Mouse (Mus musculus) olfactory bulb, adult 2 months (tissue): ENCODE data around the gene Olfr114. TPM values are rescaled to one million over a fixed set of nuclear protein-coding genes. Genes with fewer than 3 reads are reported as not detected.

Experiments used
- H3K27ac ChIP-seq: fragments of 200-500 bp; 2 replicates; pipeline ENCODE4 v1.5.1; 2012; ENCODE audit warnings: low read depth, low read length; ENCODE audit not compliant: insufficient read depth
- H3K4me1 ChIP-seq: fragments of 200-500 bp; 2 replicates; pipeline ENCODE4 v1.6.1; 2012; ENCODE audit warnings: low read length; ENCODE audit not compliant: control insufficient read depth, insufficient read depth
- H3K4me3 ChIP-seq: fragments of 200-500 bp; 2 replicates; pipeline ENCODE4 v1.5.1; 2012; ENCODE audit warnings: mild to moderate bottlenecking, low read depth, low read length, moderate library complexity; ENCODE audit not compliant: insufficient read depth
- CTCF ChIP-seq: fragments of 200-500 bp; IDR thresholded peaks from 2 replicates; pipeline ENCODE4 v1.5.1; 2012; ENCODE audit warnings: low read depth, mild to moderate bottlenecking, low read length, moderate library complexity; ENCODE audit not compliant: insufficient read depth
- POLR2A ChIP-seq: fragments of 200-500 bp; IDR thresholded peaks from 2 replicates; pipeline ENCODE4 v1.6.1; 2012; ENCODE audit warnings: mild to moderate bottlenecking, low read depth, low read length, moderate library complexity; ENCODE audit not compliant: insufficient read depth
- WGBS: fragments of 180-500 bp; shearing (Covaris S2); methylation state at CpG from one replicate; pipeline ENCODE4 v1.1.7; 2018; 5-methylcytosine and 5-hydroxymethylcytosine counted together
- polyA plus RNA-seq: library from polyadenylated mRNA; stranded (reverse); fragments of >200 nt; gene quantifications from 2 replicates; pipeline ENCODE4 v1.2.4, GENCODE M21; 2012; ENCODE audit warnings: low replicate concordance; ENCODE audit not compliant: missing spikeins, insufficient read depth, insufficient read length

Gene Olfr114
- not detected in 2 replicates for polyA plus RNA-seq

DNA sequence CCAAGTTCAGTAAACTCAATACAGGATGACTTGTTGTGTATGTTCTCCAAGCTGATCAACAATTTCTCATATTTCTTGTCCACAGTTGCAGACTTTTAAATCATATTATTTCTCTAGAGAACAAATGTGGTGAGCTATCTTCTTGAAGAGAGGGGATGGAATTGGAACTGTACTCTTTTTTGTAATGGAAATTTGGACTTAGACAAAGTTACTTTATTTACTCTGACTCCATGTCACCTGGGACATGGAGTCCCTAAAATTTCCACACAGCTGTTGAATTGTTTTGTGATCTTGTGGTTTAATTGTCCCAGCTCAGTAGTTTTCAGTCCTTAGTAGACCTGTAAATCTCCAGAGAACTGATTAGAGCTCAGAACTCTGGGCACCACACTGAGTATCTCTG, at the start of gene Olfr114:
Gene Olfr114, minus strand, starts transcription at position 101 of the 400 bp plus-strand sequence.
- Histone ChIP-seq H3K4me3 (no peak within 1 kb of the TSS), H3K27ac (no peak within 1 kb of the TSS), H3K4me1 (no peaks in the 10 kb centered on the region)
- TF ChIP-seq POLR2A: no peak
- no peak for TF ChIP-seq CTCF

DNA sequence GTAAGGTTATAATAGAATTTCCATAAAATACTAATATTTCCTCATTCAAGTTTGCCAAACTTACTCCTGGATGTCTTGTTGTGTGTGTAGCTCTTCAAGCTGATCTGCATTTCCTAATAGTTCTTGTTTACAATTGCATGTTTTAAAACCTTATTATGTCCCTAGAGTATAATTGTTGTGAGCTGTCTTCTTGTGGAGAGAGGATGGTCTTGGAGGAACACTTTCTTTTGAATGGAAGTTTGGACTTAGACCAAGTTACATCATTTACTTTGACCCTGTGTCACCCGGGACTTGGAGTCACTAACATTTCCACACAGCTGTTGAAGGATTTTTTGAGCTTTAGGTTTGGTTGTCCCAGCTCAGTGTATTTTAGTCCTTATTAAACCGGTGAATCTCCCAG, 34.5 kb upstream of the Olfr114 start, which contains the start of the genes Olfr115 and Olfr116:
Gene Olfr115, minus strand, starts transcription at position 101 of the 400 bp plus-strand sequence.
Gene Olfr116, minus strand, starts transcription at position 191 of the 400 bp plus-strand sequence.
- no peak within 1 kb of the TSS for H3K27ac ChIP-seq
- no peak within 1 kb of the TSS for H3K4me3 ChIP-seq
- WGBS: 85% methylated on average over 2 of the region's 2 CpGs

DNA sequence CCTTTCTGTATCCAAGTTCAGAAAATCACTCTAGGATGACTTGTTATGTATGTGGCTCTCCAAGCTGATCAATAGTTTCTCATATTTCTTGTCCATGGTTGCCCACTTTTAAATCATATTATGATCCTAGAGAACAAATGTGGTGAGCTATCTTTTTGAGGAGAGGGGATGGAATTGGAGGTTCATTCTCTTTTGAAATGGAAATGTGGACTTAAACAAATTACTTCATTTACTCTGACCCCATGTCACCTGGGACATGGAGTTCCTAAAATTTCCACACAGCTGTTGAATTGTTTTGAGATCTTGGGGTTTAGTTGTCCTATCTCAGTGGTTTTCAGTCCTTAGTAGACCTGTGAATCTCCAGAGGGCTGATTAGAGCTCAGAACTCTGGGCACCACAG, 15.0 kb downstream of the Olfr114 start, which contains the start of gene Olfr113:
Gene Olfr113, minus strand, starts transcription at position 101 of the 400 bp plus-strand sequence.
- H3K27ac ChIP-seq: no peak within 1 kb of the TSS
- no peak within 1 kb of the TSS for H3K4me3 ChIP-seq
- TF ChIP-seq CTCF (no peak), POLR2A (no peak)
- H3K4me1 ChIP-seq: no peaks in the 10 kb centered on the region

More for the DNA sequence above, 34.5 kb upstream of the Olfr114 start, which contains the start of the genes Olfr115 and Olfr116:
- no peaks in the 10 kb centered on the region for H3K4me1 ChIP-seq
- TF ChIP-seq CTCF (no peak), POLR2A (no peak)

DNA sequence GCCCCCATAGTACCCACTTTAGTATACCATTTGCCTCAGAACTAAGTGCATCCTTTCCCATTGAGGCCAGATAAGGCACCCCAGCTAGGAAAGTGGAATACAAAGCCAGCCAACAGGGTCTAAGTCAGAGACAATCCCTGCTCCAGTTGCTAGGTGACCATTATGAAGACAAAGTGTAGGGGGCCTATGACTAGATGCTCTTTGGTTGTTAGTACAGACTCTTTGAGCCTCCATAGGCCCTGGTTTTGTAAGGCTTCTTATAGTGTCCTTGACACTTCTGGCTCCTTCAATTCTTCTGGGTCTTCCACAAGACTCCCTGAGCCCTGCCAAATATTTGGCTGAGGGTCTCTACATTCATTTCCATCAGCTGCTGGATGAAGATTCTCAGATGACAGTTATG, 23.2 kb downstream of the Olfr114 start, which contains the start of gene Olfr112:
Gene Olfr112, minus strand, starts transcription at position 101 of the 400 bp plus-strand sequence.
- Histone ChIP-seq H3K4me3 (no peak within 1 kb of the TSS), H3K4me1 (no peaks in the 10 kb centered on the region), H3K27ac (no peak within 1 kb of the TSS)
- TF ChIP-seq CTCF (no peak), POLR2A (no peak)

- Histone ChIP-seq H3K4me3 (no peak overlapping the region), H3K27ac (no peak overlapping the region), H3K4me1 (no peaks in the 10 kb centered on the region)
- 48% methylated on average over 1 of the region's 1 CpGs for WGBS
- TF ChIP-seq CTCF (no peak), POLR2A (no peak)
Observed at GRCm38 (mm10) chr17:37558913-37559615, 33.5 kb downstream of the Olfr114 start.

DNA sequence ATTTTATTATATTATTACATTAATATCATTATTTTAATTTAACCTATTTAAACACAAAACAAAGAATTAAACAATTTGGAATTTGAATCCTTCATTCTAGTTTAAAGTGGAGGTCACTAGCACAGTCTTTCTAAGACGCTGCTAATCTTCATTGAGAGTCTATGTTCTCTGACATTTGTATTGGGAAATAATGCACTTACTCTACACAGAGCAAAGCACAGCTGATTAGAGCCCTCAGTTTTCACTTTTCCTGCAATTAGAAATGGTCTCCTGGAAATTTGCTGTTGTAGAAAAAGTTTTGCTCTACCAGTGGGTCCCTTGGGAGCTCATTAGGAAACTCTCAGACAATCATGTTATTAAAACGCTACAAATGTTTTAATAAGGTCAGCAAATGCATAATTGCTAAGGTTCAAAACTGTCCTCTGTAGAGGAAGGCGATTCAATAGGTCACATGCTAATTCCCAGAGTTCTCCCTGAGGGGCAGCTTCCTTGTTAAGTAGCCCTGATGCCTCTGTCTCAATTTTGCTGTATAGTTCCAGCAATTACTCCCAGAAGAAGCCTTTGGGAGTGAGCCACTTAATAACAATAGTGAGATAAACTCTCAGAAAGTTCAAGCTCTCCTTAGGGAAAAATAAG, 48.6 kb downstream of the Olfr114 start:
- TF ChIP-seq POLR2A: no peak
- no peaks in the 10 kb centered on the region for H3K4me1 ChIP-seq
- no peak overlapping the region for H3K4me3 ChIP-seq
- H3K27ac ChIP-seq: no peak overlapping the region
- WGBS: 39% methylated on average over 3 of the region's 3 CpGs

GRCm38 (mm10) chr17:37541454-37542119, 51.0 kb downstream of the Olfr114 start:
- Histone ChIP-seq H3K27ac (no peak overlapping the region), H3K4me1 (no peaks in the 10 kb centered on the region), H3K4me3 (no peak overlapping the region)
- TF ChIP-seq POLR2A: no peak
- no peak for TF ChIP-seq CTCF
- WGBS: 78% methylated on average over 4 of the region's 4 CpGs

Other genes with a start within 250 kb of the Olfr114 start
- not detected in 2 replicates for gene Olfr104-ps, start 233.2 kb downstream of the Olfr114 start, polyA plus RNA-seq
- gene Olfr105-ps, start 213.7 kb downstream of the Olfr114 start, polyA plus RNA-seq: not detected in 2 replicates
- gene Olfr106-ps, start 202.3 kb downstream of the Olfr114 start, polyA plus RNA-seq: not detected in 2 replicates
- not detected in 2 replicates for gene Olfr107, start 193.5 kb downstream of the Olfr114 start, polyA plus RNA-seq
- gene Olfr108, start 147.3 kb downstream of the Olfr114 start, polyA plus RNA-seq: not detected in 2 replicates
- gene Olfr109, start 133.8 kb downstream of the Olfr114 start, polyA plus RNA-seq: not detected in 2 replicates
- gene H2-M2, start 109.2 kb downstream of the Olfr114 start, polyA plus RNA-seq: not detected in 2 replicates
- not detected in 2 replicates for gene Olfr110, start 100.3 kb downstream of the Olfr114 start, polyA plus RNA-seq
- not detected in 2 replicates for gene Olfr111, start 84.7 kb downstream of the Olfr114 start, polyA plus RNA-seq
- gene Olfr112, start 23.3 kb downstream of the Olfr114 start, polyA plus RNA-seq: not detected in 2 replicates
- gene Olfr113, start 15.1 kb downstream of the Olfr114 start, polyA plus RNA-seq: not detected in 2 replicates
- gene Olfr115, start 34.4 kb upstream of the Olfr114 start, polyA plus RNA-seq: not detected in 2 replicates
- not detected in 2 replicates for gene Olfr116, start 34.5 kb upstream of the Olfr114 start, polyA plus RNA-seq
- not detected in 2 replicates for gene Olfr117, start 71.0 kb upstream of the Olfr114 start, polyA plus RNA-seq
- gene Olfr118, start 74.2 kb upstream of the Olfr114 start, polyA plus RNA-seq: not detected in 2 replicates
- not detected in 2 replicates for gene Olfr119, start 103.8 kb upstream of the Olfr114 start, polyA plus RNA-seq
- not detected in 2 replicates for gene Olfr120, start 129.1 kb upstream of the Olfr114 start, polyA plus RNA-seq
- not detected in 2 replicates for gene Olfr121, start 156.1 kb upstream of the Olfr114 start, polyA plus RNA-seq
- not detected in 2 replicates for gene Olfr122, start 175.9 kb upstream of the Olfr114 start, polyA plus RNA-seq
- gene Olfr123, start 200.8 kb upstream of the Olfr114 start, polyA plus RNA-seq: not detected in 2 replicates
- gene Olfr124, start 207.1 kb upstream of the Olfr114 start, polyA plus RNA-seq: not detected in 2 replicates
- not detected in 2 replicates for gene Olfr125, start 240.2 kb upstream of the Olfr114 start, polyA plus RNA-seq